Mouse (Mus musculus) ES-Bruce4 (cell line): ENCODE data around the gene Blvrb.

Source experiments
- CTCF ChIP-seq: IDR thresholded peaks from one replicate; pipeline ENCODE4 v1.8.1; 2011; ENCODE audit warnings: low read depth, low read length
- POLR2A ChIP-seq: IDR thresholded peaks from one replicate; pipeline ENCODE4 v1.8.1; 2011; ENCODE audit warnings: low read length; ENCODE audit not compliant: insufficient read depth

- TF ChIP-seq POLR2A (no peak), CTCF (no peak)
Measured at GRCm38 (mm10) chr7:27483860-27484259, 36.1 kb downstream of the Blvrb start.
